Mouse (Mus musculus) kidney, adult 2 months (tissue): Measurements from ENCODE around the gene Il18r1.

ENCODE experiments used
- CTCF ChIP-seq: fragments of 200-500 bp; conservative IDR thresholded peaks from 2 replicates; pipeline ENCODE4 v1.5.1; 2011; ENCODE audit warnings: low read depth, mild to moderate bottlenecking, control low read depth, low read length, moderate library complexity, mixed read lengths; ENCODE audit not compliant: insufficient read depth, insufficient read length
- POLR2A ChIP-seq: fragments of 200-500 bp; IDR thresholded peaks from one replicate; pipeline ENCODE4 v1.6.1; 2011; ENCODE audit warnings: low read depth, low read length, control low read depth

- TF ChIP-seq CTCF (no peak), POLR2A (no peak)
Measured at GRCm38 (mm10) chr1:40523971-40524722, 58.8 kb downstream of the Il18r1 start.
